8 mouse cellular contexts compared by ENCODE assay signal in genomic region chr17:32073359-32073758, GRCm38 (mm10). TPM values are rescaled to one million over a fixed set of nuclear protein-coding genes. Genes with fewer than 3 reads are reported as not detected.
DNase-seq lines count a peak whose midpoint lies in the region; ATAC-seq and TF ChIP-seq lines count a peak whose summit lies in the region.

No protein-coding gene starts in this region.

- H3K9ac ChIP-seq in hindbrain, embryonic 12.5 days: no peak overlapping the region
- no peak overlapping the region for H3K9ac ChIP-seq in intestine, postnatal 0 days (ENCODE audit: low read depth, low read length)
- H3K9ac ChIP-seq in limb, embryonic 11.5 days (ENCODE audit: low read length): no peak overlapping the region

- no peak for TF ChIP-seq POLR2A in cerebellum, adult 2 months (IDR thresholded peaks at IDR 0.05; ENCODE audit: borderline replicate concordance, insufficient read depth, low read length)

- H3K36me3 ChIP-seq in hindbrain, embryonic 10.5 days: no peaks in the 10 kb centered on the region
- H3K36me3 ChIP-seq in hindbrain, embryonic 12.5 days: no peaks in the 10 kb centered on the region
- no peaks in the 10 kb centered on the region for H3K36me3 ChIP-seq in intestine, postnatal 0 days (ENCODE audit: control insufficient read depth, insufficient read depth)
- H3K36me3 ChIP-seq in limb, embryonic 11.5 days (ENCODE audit: control insufficient read depth, insufficient read depth, low read length): 0 out of 2 replicates have a peak, but pooled peaks cover 2% of the 10 kb centered on the region
- H3K36me3 ChIP-seq in splenic B cell, adult 2 months (ENCODE audit: control insufficient read depth, insufficient read depth, low read length, poor library complexity, severe bottlenecking): no peaks in the 10 kb centered on the region

- no peak overlapping the region for H3K27ac ChIP-seq in hindbrain, embryonic 10.5 days
- no peak overlapping the region for H3K27ac ChIP-seq in hindbrain, embryonic 12.5 days
- no peak overlapping the region for H3K27ac ChIP-seq in cerebellum, adult 2 months (ENCODE audit: insufficient read depth, low read length)
- no peak overlapping the region for H3K27ac ChIP-seq in intestine, postnatal 0 days (ENCODE audit: low read depth, low read length)
- no peak overlapping the region for H3K27ac ChIP-seq in limb, embryonic 11.5 days (replicated peaks; ENCODE audit: low read depth, low read length)

- peak; percentile 88 for TF ChIP-seq CTCF in cerebellum, adult 2 months (IDR thresholded peaks at IDR 0.05; ENCODE audit: borderline replicate concordance, insufficient read depth, low read depth, low read length)
- peak; percentile 98 for TF ChIP-seq CTCF in intestine, postnatal 0 days (IDR thresholded peaks at IDR 0.05; ENCODE audit: low read depth)

- H3K4me2 ChIP-seq in hindbrain, embryonic 12.5 days (replicated peaks): no peak overlapping the region
- H3K4me2 ChIP-seq in intestine, postnatal 0 days (replicated peaks; ENCODE audit: low read depth): no peak overlapping the region
- no peak overlapping the region for H3K4me2 ChIP-seq in limb, embryonic 11.5 days (ENCODE audit: low read depth, severe bottlenecking)

- H3K4me3 ChIP-seq in hindbrain, embryonic 10.5 days: no peak overlapping the region
- H3K4me3 ChIP-seq in hindbrain, embryonic 12.5 days: no peak overlapping the region
- no peak overlapping the region for H3K4me3 ChIP-seq in cerebellum, adult 2 months (replicated peaks; ENCODE audit: insufficient read depth, low read depth, low read length)
- H3K4me3 ChIP-seq in intestine, postnatal 0 days (ENCODE audit: low read depth, low read length): no peak overlapping the region
- H3K4me3 ChIP-seq in limb, embryonic 11.5 days (ENCODE audit: low read depth, low read length): no peak overlapping the region

- H3K27me3 ChIP-seq in hindbrain, embryonic 10.5 days (ENCODE audit: insufficient read depth, poor library complexity, severe bottlenecking): no peaks in the 10 kb centered on the region
- no peaks in the 10 kb centered on the region for H3K27me3 ChIP-seq in hindbrain, embryonic 12.5 days
- no peaks in the 10 kb centered on the region for H3K27me3 ChIP-seq in cerebellum, adult 2 months (ENCODE audit: control insufficient read depth, insufficient read depth, low read length)
- H3K27me3 ChIP-seq in intestine, postnatal 0 days (replicated peaks; ENCODE audit: control insufficient read depth, insufficient read depth, low read length): no peaks in the 10 kb centered on the region
- no peaks in the 10 kb centered on the region; the same call in 1 of the 2 replicates for H3K27me3 ChIP-seq in limb, embryonic 11.5 days (ENCODE audit: control insufficient read depth, insufficient read depth, low read length)
- no peaks in the 10 kb centered on the region for H3K27me3 ChIP-seq in splenic B cell, adult 2 months (ENCODE audit: control insufficient read depth, insufficient read depth, low read length, poor library complexity, severe bottlenecking)

- WGBS in hindbrain, embryonic 10.5 days: 4% methylated on average over 2 of the region's 2 CpGs
- 13% methylated on average over 2 of the region's 2 CpGs for WGBS in hindbrain, embryonic 12.5 days
- 0% methylated on average over 2 of the region's 2 CpGs for WGBS in cerebellum, adult 2 months
- 6% methylated on average over 2 of the region's 2 CpGs for WGBS in intestine, postnatal 0 days
- WGBS in limb, embryonic 11.5 days: 0% methylated on average over 2 of the region's 2 CpGs

- DNase-seq in hindbrain, embryonic 10.5 days (ENCODE audit: low spot score): peak; percentile 86
- peak; percentile 67 to 80 for DNase-seq in cerebellum, adult 2 months
- peak; percentile 41 to 93 for DNase-seq in frontal cortex, adult 2 months (ENCODE audit: extremely low spot score in 1 of 2, low spot score in 1 of 2)
- peak; percentile 94 for DNase-seq in limb, embryonic 11.5 days (ENCODE audit: low spot score)
- peak; percentile 48 to 80 for DNase-seq in monocyte, adult 2 months (ENCODE audit: low read depth in 1 of 2, low spot score in 2 of 2)
- DNase-seq in splenic B cell, adult 2 months (ENCODE audit: low read depth, low spot score): peak; percentile 80

- H3K9me3 ChIP-seq in hindbrain, embryonic 10.5 days: peaks cover 4% of the 10 kb centered on the region; the same call in 1 of the 2 replicates
- H3K9me3 ChIP-seq in hindbrain, embryonic 12.5 days (replicated peaks): no peaks in the 10 kb centered on the region; the same call in 1 of the 2 replicates
- H3K9me3 ChIP-seq in intestine, postnatal 0 days (ENCODE audit: control insufficient read depth): no peaks in the 10 kb centered on the region
- H3K9me3 ChIP-seq in limb, embryonic 11.5 days (ENCODE audit: control insufficient read depth, low read length): no peaks in the 10 kb centered on the region

- ATAC-seq in hindbrain, embryonic 12.5 days (ENCODE audit: low FRiP score): no peak
- ATAC-seq in intestine, postnatal 0 days: 0 out of 2 replicates have a peak, but pooled peaks have one; percentile 40
- no peak for ATAC-seq in limb, embryonic 11.5 days (ENCODE audit: insufficient number of reproducible peaks, low FRiP score, low TSS enrichment, low read depth)

- peaks cover 6% of the 10 kb centered on the region; the same call in 1 of the 2 replicates for H3K4me1 ChIP-seq in hindbrain, embryonic 10.5 days (replicated peaks)
- H3K4me1 ChIP-seq in hindbrain, embryonic 12.5 days: no peaks in the 10 kb centered on the region; the same call in 1 of the 2 replicates
- no peaks in the 10 kb centered on the region for H3K4me1 ChIP-seq in cerebellum, adult 2 months (ENCODE audit: control insufficient read depth, insufficient read depth, low read length)
- H3K4me1 ChIP-seq in intestine, postnatal 0 days (replicated peaks; ENCODE audit: control insufficient read depth, insufficient read depth, low read length): no peaks in the 10 kb centered on the region
- no peaks in the 10 kb centered on the region for H3K4me1 ChIP-seq in limb, embryonic 11.5 days (ENCODE audit: control insufficient read depth, insufficient read depth, low read length)

RNA-seq across cellular contexts. Expression of gene Hsf2bp, which starts 37.2 kb away (rescaled TPM):
- 0.30 and 0.37 TPM in 2 replicates for polyA plus RNA-seq in hindbrain, embryonic 10.5 days (2016; fragmentation: Nextera tagmentation; extraction: Ambion mirVana)
- 0.56 and 0.78 TPM in 2 replicates for polyA plus RNA-seq in hindbrain, embryonic 12.5 days (2016; fragmentation: Nextera tagmentation; extraction: Ambion mirVana)
- 0.29 and 0.36 TPM in 2 replicates for polyA plus RNA-seq in cerebellum, adult 2 months (2012; rRNA removed)
- polyA plus RNA-seq in frontal cortex, adult 2 months (2012; rRNA removed): 0.30 and 0.67 TPM in 2 replicates
- 4.1 and 5.3 TPM in 2 replicates for polyA plus RNA-seq in intestine, postnatal 0 days (2015; fragmentation: Nextera tagmentation; extraction: Ambion mirVana)
- 0.55 and 0.64 TPM in 2 replicates for polyA plus RNA-seq in limb, embryonic 11.5 days (2014; fragmentation: Nextera tagmentation; extraction: Ambion mirVana)

RNA-seq across cellular contexts. Expression of gene Rrp1b, which starts 37.5 kb away (rescaled TPM):
- polyA plus RNA-seq in hindbrain, embryonic 10.5 days (2016; fragmentation: Nextera tagmentation; extraction: Ambion mirVana): 73.4 and 99.0 TPM in 2 replicates
- polyA plus RNA-seq in hindbrain, embryonic 12.5 days (2016; fragmentation: Nextera tagmentation; extraction: Ambion mirVana): 44.7 and 45.4 TPM in 2 replicates
- 16.9 and 17.3 TPM in 2 replicates for polyA plus RNA-seq in cerebellum, adult 2 months (2012; rRNA removed)
- 19.3 and 23.5 TPM in 2 replicates for polyA plus RNA-seq in frontal cortex, adult 2 months (2012; rRNA removed)
- polyA plus RNA-seq in intestine, postnatal 0 days (2015; fragmentation: Nextera tagmentation; extraction: Ambion mirVana): 11.6 and 14.5 TPM in 2 replicates
- polyA plus RNA-seq in limb, embryonic 11.5 days (2014; fragmentation: Nextera tagmentation; extraction: Ambion mirVana): 79.1 and 80.9 TPM in 2 replicates
